Mouse (Mus musculus): ENCODE data around the gene Prmt6.

Prmt6 gene

DNA sequence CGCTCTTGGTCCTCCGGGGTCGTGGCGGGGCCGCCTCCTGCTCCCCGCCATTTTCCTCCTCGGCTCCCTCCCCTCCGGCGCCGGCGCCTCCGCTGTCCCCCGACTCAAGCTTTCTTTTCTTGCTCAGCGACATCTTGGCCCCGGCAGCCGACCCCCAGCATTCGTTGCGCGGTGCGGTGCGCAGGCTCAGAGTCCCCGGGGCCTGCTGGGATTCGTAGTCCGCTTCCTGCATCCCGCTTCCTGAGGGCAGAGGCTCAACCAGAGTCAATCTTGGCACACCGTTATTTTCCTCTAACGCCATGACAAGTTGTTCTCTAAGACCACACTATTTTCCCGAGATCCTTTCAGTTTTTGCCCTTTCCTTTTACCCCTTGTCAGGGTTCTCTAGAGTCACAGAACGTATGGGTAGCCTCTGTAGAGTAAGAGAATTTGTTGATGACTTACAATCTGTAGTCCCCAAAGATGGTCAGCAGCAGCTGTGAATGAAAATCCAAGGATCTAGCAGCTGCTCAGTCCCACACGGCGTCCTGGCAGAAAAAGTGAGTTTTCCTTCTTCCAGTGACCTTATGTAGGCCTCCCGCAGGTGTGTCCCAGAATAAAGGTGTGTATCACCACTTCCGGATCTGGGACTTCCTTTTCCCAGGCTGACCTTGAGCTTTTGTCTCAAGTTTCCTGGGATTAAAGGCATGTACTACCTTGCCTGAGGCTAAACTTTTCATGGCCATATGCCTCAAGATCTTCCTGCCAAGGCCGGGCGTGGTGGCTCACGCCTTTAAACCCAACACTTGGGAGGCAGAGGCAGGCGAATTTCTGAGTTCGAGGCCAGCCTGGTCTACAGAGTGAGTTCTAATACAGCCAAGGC, at the start of gene Prmt6:
Prmt6 (minus strand) TSS at position 160 of the 862 bp plus-strand sequence.
- DNase-seq (ENCODE audit: low spot score in 2 of 2) = peak in 1 of 2 experiments; percentile 84

DNA sequence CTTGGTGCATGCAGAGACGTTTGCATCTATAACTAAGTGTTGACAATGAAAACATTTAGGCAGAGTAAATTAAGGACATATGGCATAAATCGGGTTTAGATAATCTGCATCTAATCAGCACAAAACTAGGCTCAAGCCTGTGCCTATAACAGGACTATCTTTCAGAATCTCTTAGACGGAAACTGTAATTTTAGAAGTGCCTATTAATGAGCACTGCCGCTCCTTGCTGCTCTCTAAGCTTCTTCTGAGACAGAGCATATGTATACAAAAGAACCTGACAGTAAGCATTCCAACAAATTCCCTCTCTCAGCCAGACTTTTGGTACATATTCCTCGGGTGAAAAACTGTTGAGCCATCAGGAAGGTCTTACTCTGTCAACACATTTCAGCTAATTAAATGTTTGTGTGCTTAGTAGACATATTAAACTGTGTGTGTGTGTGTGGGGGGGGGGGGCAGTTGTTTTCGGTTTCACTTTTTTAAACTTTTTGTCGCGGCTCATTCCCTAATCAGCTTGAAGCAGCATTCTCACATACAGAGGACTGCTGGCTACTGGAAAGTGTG, 39.8 kb upstream of the Prmt6 start:
- DNase-seq (ENCODE audit: low spot score in 2 of 2) = no peak

DNA sequence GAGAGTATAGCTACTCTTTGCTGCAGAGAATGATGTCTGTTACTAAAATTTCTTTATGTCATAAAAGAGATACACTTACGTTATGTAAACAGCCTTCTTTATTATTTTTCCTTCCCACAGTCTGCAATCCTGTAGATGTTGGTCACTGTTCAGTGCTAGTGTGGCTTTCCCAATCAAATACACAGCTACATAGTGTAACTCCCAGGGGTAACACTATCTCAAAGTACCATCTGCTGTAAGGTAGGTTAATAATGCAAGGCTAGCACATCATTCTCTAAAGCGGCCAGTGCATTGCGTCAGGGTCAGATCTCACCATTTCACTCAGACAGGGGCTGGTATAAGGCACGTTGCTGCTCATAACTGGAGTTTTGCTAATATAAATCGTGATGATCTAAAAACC, 31.9 kb upstream of the Prmt6 start:
- DNase-seq (ENCODE audit: low spot score in 2 of 2) = no peak

DNA sequence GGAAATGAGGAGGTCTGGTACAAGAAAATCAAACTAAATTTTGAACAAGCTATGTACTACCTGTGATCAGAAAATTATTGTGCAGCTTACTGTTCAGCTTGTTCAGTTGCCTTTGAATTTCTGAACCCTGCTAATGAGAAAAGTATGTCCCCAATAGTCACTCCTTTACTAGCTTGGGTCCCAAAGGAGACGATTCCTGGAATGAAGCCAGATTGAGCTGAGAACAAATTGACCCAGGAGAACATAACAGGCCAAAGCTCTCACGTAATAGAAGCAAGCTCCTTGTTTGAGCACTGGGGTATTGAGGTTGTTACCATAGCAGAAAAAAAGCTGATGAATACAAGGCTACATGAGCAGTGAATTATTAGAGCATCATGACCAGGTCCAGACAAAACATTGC, 17.0 kb upstream of the Prmt6 start:
- no peak for DNase-seq (ENCODE audit: low spot score in 2 of 2)

DNA sequence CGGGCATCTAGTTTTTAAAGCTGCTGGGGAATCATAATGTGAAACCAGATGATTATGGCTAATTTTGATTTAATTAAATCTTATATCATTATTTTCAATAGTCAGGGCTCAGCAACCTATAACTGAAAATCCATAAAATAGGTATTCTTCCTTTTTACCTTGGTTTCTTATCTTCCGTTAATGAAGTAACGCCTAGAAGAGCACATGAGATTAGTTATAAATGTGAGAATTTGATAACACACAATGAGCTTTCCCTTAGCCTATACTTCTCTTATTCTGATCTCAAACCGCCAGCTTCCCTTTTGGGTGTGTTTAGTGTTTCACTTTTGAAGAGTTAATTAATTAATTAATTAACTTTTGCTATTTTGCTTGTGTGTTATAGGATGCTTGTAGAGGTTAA, 2.3 kb upstream of the Prmt6 start:
- no peak for DNase-seq (ENCODE audit: low spot score in 2 of 2)

DNA sequence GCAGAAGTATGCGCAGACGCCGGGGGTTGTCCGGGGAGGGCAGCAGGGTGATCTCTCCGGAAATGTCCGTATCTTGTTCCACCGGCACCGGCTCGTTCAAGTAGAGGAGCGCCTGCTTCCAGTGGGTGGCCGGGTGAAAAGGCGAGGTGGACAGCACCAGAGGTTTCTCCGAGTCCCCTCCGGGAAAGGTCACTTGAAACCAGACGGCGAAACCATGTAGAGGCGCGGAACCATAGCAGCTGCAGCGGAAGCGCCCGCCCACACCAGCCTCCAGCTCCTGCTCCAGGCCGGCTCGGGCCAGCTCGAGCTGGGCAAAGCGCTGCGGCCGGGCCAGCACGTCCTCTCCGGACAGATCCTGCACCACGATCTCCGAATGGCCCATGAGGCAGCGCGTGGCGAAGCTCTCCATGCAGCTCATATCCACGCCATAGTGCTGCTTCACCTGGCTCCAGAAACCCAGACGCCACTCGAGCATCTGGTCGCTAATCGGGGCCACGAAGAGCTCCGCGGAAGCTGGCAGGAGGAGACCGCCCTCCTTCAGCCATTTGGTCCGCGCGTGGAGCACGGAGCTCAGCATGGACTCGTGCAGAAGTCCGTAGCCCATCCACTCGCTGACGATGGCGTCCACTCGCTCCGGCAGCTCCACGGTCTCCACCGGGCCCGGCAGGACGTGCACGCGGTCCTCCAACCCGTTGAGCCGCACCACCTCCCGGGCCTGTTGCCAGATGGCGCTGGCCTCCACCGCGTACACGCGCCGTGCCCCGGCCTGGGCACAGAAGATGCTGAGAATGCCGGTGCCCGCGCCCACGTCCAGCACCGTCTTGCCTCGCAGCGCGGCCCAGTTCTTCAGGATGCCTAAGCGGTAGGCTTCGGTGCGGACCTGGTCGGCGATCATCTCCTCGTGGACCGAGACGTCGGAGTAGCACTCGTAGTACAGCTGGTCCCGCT, 633 bp downstream of the Prmt6 start:
- DNase-seq (ENCODE audit: low spot score in 2 of 2) = peak; percentile 63 to 65

DNA sequence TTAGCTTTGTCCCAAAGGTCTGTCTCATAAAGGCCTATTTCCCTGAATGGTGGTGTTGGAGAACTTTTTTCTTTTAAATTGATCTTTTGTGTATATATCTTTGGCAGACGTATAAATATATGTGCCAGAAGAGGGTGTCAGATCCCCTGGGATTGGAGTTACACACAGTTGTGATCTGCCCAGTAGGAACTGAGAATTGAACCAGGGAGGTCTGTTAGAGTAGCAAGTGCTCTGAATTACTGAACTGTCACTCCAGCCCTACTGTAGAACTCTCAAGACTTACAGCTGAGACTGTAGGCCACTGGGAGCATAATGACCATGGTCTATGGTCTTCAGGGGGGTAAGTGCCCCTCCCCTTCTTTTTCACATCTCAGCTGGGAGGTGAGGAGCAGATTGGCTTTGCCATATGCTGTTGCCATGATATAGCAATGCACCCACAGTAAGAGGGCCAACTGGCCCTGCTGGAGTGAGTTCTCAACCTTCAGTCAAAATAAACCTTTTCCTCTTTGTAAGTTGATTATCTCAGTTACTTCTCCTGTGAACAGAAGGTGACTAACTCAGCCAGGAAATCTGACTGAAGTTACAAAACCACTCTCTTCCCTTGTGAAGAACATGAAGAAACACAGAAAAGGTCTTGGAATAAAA, 13.9 kb downstream of the Prmt6 start:
- DNase-seq (ENCODE audit: low spot score in 2 of 2) = no peak

All from spleen, postnatal 10 days (tissue).